Mouse (Mus musculus): Measurements from ENCODE around the gene Gdnf. TPM values are rescaled to one million over a fixed set of nuclear protein-coding genes. Genes with fewer than 3 reads are reported as not detected.

The Gdnf gene
- polyA plus RNA-seq, 1 experiment from 2014 or later, result not detected

- H3K4me1 ChIP-seq (replicated peaks; ENCODE audit: control insufficient read depth, insufficient read depth, low read length), result peaks cover 36% of the 10 kb centered on the region
- peak; percentile 22; the same call in 1 of the 2 replicates for ATAC-seq (ENCODE audit: low read depth)
- 1% methylated on average over 40 of the region's 45 CpGs for WGBS
Observed at GRCm38 (mm10) chr15:7813531-7814370, 3.1 kb downstream of the Gdnf start.

GRCm38 (mm10) chr15:7814371-7814680, 3.7 kb downstream of the Gdnf start:
- Histone ChIP-seq H3K27ac (ENCODE audit: low read length) (no peak overlapping the region), H3K27me3 (ENCODE audit: control insufficient read depth, insufficient read depth, low read depth, low read length) (peaks cover 93% of the 10 kb centered on the region), H3K4me1 (replicated peaks; ENCODE audit: control insufficient read depth, insufficient read depth, low read length) (peaks cover 36% of the 10 kb centered on the region), H3K4me3 (ENCODE audit: low read length) (no peak overlapping the region), H3K4me2 (ENCODE audit: low read depth, low read length) (no peak overlapping the region), H3K9ac (ENCODE audit: low read length) (no peak overlapping the region), H3K36me3 (ENCODE audit: control insufficient read depth, insufficient read depth, low read length) (no peaks in the 10 kb centered on the region), H3K9me3 (ENCODE audit: control insufficient read depth, low read length) (no peaks in the 10 kb centered on the region)
- no peak for ATAC-seq (ENCODE audit: low read depth)
- WGBS, result 19% methylated on average over 7 of the region's 7 CpGs

More at GRCm38 (mm10) chr15:7813531-7814370, 3.1 kb downstream of the Gdnf start:
- H3K27ac ChIP-seq (ENCODE audit: low read length), result no peak overlapping the region
- no peaks in the 10 kb centered on the region for H3K36me3 ChIP-seq (ENCODE audit: control insufficient read depth, insufficient read depth, low read length)
- peak overlapping the region; percentile 94 for H3K4me2 ChIP-seq (ENCODE audit: low read depth, low read length)
- H3K9ac ChIP-seq (ENCODE audit: low read length), result peak overlapping the region; percentile 58
- H3K4me3 ChIP-seq (ENCODE audit: low read length), result peak overlapping the region; percentile 53
- no peaks in the 10 kb centered on the region for H3K9me3 ChIP-seq (ENCODE audit: control insufficient read depth, low read length)
- peaks cover 95% of the 10 kb centered on the region for H3K27me3 ChIP-seq (ENCODE audit: control insufficient read depth, insufficient read depth, low read depth, low read length)

GRCm38 (mm10) chr15:7814917-7815316, 4.3 kb downstream of the Gdnf start:
- 9% methylated on average over 13 of the region's 13 CpGs for WGBS
- H3K27me3 ChIP-seq (ENCODE audit: control insufficient read depth, insufficient read depth, low read depth, low read length), result peaks cover 90% of the 10 kb centered on the region
- no peak for ATAC-seq (ENCODE audit: low read depth)
- no peaks in the 10 kb centered on the region for H3K36me3 ChIP-seq (ENCODE audit: control insufficient read depth, insufficient read depth, low read length)
- H3K9me3 ChIP-seq (ENCODE audit: control insufficient read depth, low read length), result no peaks in the 10 kb centered on the region
- peak overlapping the region; percentile 54; the same call in 1 of the 2 replicates for H3K4me2 ChIP-seq (ENCODE audit: low read depth, low read length)
- peaks cover 32% of the 10 kb centered on the region for H3K4me1 ChIP-seq (replicated peaks; ENCODE audit: control insufficient read depth, insufficient read depth, low read length)
- peak overlapping the region; percentile 37 for H3K4me3 ChIP-seq (ENCODE audit: low read length)
- no peak overlapping the region for H3K27ac ChIP-seq (ENCODE audit: low read length)
- H3K9ac ChIP-seq (ENCODE audit: low read length), result no peak overlapping the region

- 5% methylated on average over 32 of the region's 36 CpGs for WGBS
- H3K36me3 ChIP-seq (ENCODE audit: control insufficient read depth, insufficient read depth, low read length), result no peaks in the 10 kb centered on the region
- ATAC-seq (ENCODE audit: low read depth), result 0 out of 2 replicates have a peak, but pooled peaks have one; percentile 32
- H3K9me3 ChIP-seq (ENCODE audit: control insufficient read depth, low read length), result no peaks in the 10 kb centered on the region
- peak overlapping the region; percentile 19; the same call in 1 of the 2 replicates for H3K9ac ChIP-seq (ENCODE audit: low read length)
- no peak overlapping the region for H3K27ac ChIP-seq (ENCODE audit: low read length)
- peaks cover 26% of the 10 kb centered on the region for H3K4me1 ChIP-seq (replicated peaks; ENCODE audit: control insufficient read depth, insufficient read depth, low read length)
- peak overlapping the region; percentile 54 for H3K4me2 ChIP-seq (ENCODE audit: low read depth, low read length)
- peaks cover 86% of the 10 kb centered on the region for H3K27me3 ChIP-seq (ENCODE audit: control insufficient read depth, insufficient read depth, low read depth, low read length)
- peak overlapping the region; percentile 37 for H3K4me3 ChIP-seq (ENCODE audit: low read length)
Observed at GRCm38 (mm10) chr15:7815521-7815944, 4.9 kb downstream of the Gdnf start.

- Histone ChIP-seq H3K9ac (ENCODE audit: low read length) (no peak overlapping the region), H3K36me3 (ENCODE audit: control insufficient read depth, insufficient read depth, low read length) (no peaks in the 10 kb centered on the region), H3K9me3 (ENCODE audit: control insufficient read depth, low read length) (no peaks in the 10 kb centered on the region), H3K27me3 (ENCODE audit: control insufficient read depth, insufficient read depth, low read depth, low read length) (peaks cover 8% of the 10 kb centered on the region; the same call in 1 of the 2 replicates), H3K4me3 (ENCODE audit: low read length) (no peak overlapping the region), H3K4me2 (ENCODE audit: low read depth, low read length) (no peak overlapping the region), H3K4me1 (replicated peaks; ENCODE audit: control insufficient read depth, insufficient read depth, low read length) (no peaks in the 10 kb centered on the region), H3K27ac (ENCODE audit: low read length) (no peak overlapping the region)
- ATAC-seq (ENCODE audit: low read depth), result no peak
- WGBS, result 67% methylated on average over 6 of the region's 6 CpGs
Observed at GRCm38 (mm10) chr15:7823886-7824285, 13.2 kb downstream of the Gdnf start.

- Histone ChIP-seq H3K4me2 (ENCODE audit: low read depth, low read length) (no peak overlapping the region), H3K9me3 (ENCODE audit: control insufficient read depth, low read length) (no peaks in the 10 kb centered on the region), H3K9ac (ENCODE audit: low read length) (no peak overlapping the region), H3K27ac (ENCODE audit: low read length) (no peak overlapping the region), H3K36me3 (ENCODE audit: control insufficient read depth, insufficient read depth, low read length) (no peaks in the 10 kb centered on the region), H3K4me1 (replicated peaks; ENCODE audit: control insufficient read depth, insufficient read depth, low read length) (no peaks in the 10 kb centered on the region), H3K27me3 (ENCODE audit: control insufficient read depth, insufficient read depth, low read depth, low read length) (no peaks in the 10 kb centered on the region), H3K4me3 (ENCODE audit: low read length) (no peak overlapping the region)
- 33% methylated on average over 6 of the region's 6 CpGs for WGBS
- no peak for ATAC-seq (ENCODE audit: low read depth)
Observed at GRCm38 (mm10) chr15:7825530-7825929, 14.9 kb downstream of the Gdnf start.

GRCm38 (mm10) chr15:7835404-7835803, 24.8 kb downstream of the Gdnf start:
- Histone ChIP-seq H3K9me3 (ENCODE audit: control insufficient read depth, low read length) (no peaks in the 10 kb centered on the region), H3K27ac (ENCODE audit: low read length) (no peak overlapping the region), H3K9ac (ENCODE audit: low read length) (no peak overlapping the region), H3K4me3 (ENCODE audit: low read length) (no peak overlapping the region), H3K27me3 (ENCODE audit: control insufficient read depth, insufficient read depth, low read depth, low read length) (no peaks in the 10 kb centered on the region), H3K4me1 (replicated peaks; ENCODE audit: control insufficient read depth, insufficient read depth, low read length) (no peaks in the 10 kb centered on the region), H3K36me3 (ENCODE audit: control insufficient read depth, insufficient read depth, low read length) (no peaks in the 10 kb centered on the region), H3K4me2 (ENCODE audit: low read depth, low read length) (no peak overlapping the region)
- ATAC-seq (ENCODE audit: low read depth), result no peak
- WGBS, result 86% methylated on average over 9 of the region's 9 CpGs

- Histone ChIP-seq H3K9me3 (ENCODE audit: control insufficient read depth, low read length) (no peaks in the 10 kb centered on the region), H3K9ac (ENCODE audit: low read length) (no peak overlapping the region), H3K4me1 (replicated peaks; ENCODE audit: control insufficient read depth, insufficient read depth, low read length) (no peaks in the 10 kb centered on the region), H3K27ac (ENCODE audit: low read length) (no peak overlapping the region), H3K36me3 (ENCODE audit: control insufficient read depth, insufficient read depth, low read length) (no peaks in the 10 kb centered on the region), H3K4me3 (ENCODE audit: low read length) (no peak overlapping the region), H3K4me2 (ENCODE audit: low read depth, low read length) (no peak overlapping the region), H3K27me3 (ENCODE audit: control insufficient read depth, insufficient read depth, low read depth, low read length) (no peaks in the 10 kb centered on the region)
- no peak for ATAC-seq (ENCODE audit: low read depth)
- 65% methylated on average over 8 of the region's 8 CpGs for WGBS
Observed at GRCm38 (mm10) chr15:7838060-7838920, 27.6 kb downstream of the Gdnf start.

GRCm38 (mm10) chr15:7838921-7839309, 28.3 kb downstream of the Gdnf start:
- no peak for ATAC-seq (ENCODE audit: low read depth)
- Histone ChIP-seq H3K27me3 (ENCODE audit: control insufficient read depth, insufficient read depth, low read depth, low read length) (no peaks in the 10 kb centered on the region), H3K4me3 (ENCODE audit: low read length) (no peak overlapping the region), H3K4me2 (ENCODE audit: low read depth, low read length) (no peak overlapping the region), H3K4me1 (replicated peaks; ENCODE audit: control insufficient read depth, insufficient read depth, low read length) (no peaks in the 10 kb centered on the region), H3K9ac (ENCODE audit: low read length) (no peak overlapping the region), H3K27ac (ENCODE audit: low read length) (no peak overlapping the region), H3K36me3 (ENCODE audit: control insufficient read depth, insufficient read depth, low read length) (no peaks in the 10 kb centered on the region), H3K9me3 (ENCODE audit: control insufficient read depth, low read length) (no peaks in the 10 kb centered on the region)
- 65% methylated on average over 7 of the region's 7 CpGs for WGBS
